In the genomic region with DNA sequence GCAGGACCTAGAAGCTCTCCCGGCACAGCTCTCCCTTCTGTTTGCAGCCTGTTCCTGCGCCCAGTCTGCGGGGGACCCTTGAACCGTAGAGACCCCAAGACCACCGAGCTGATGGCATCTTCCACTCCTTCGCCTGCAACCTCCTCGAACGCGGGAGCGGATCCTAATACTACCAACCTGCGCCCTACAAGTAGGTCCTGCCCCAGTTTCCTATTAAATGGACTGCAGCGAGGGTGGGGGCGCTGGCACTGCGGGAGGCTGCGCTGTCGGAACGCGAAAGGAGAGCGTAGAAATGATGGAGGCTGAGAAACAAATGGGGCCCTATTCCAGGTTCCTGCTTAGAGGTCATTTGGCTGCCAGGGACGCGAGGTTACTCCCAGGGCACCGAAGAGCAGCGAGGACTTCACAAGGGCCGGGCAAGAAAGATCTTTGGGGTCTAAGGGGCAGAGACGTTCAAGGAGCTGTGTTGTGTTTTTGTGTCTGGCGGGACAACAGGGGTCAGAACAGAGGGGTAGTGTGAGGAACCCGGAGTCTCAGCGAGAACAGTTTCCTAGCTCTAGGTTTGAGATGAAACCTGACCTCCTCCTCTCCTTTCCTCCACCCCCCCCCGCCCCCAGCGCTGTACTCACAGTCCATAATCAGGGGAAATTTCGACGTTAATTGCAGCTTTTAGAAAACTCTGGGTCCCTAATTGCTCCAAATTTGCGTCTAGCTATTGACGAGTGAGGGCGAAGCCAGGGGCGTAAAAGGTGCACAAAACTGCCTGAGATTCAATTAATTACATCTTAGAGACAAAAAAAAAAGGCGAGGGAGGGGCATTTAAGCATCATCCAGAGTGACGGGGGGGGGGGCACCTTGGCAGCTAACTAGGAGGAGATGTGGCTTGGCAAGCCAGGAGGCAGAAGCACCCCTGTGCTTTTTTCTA, we compare ENCODE assay signal across 8 mouse cellular contexts. TPM values are rescaled to one million over a fixed set of nuclear protein-coding genes. Genes with fewer than 3 reads are reported as not detected.
DNase-seq lines count a peak whose midpoint lies in the region; ATAC-seq and TF ChIP-seq lines count a peak whose summit lies in the region.

No protein-coding gene starts in this region.

- TF ChIP-seq EP300 in ES-Bruce4 (IDR thresholded peaks at IDR 0.05; ENCODE audit: insufficient read depth, low read depth, low read length), result no peak

- H3K9me3 ChIP-seq in ES-Bruce4 (replicated peaks; ENCODE audit: control insufficient read depth, insufficient read depth, low read length, poor library complexity, severe bottlenecking), result no peaks in the 10 kb centered on the region
- H3K9me3 ChIP-seq in forebrain, embryonic 12.5 days, result no peaks in the 10 kb centered on the region
- H3K9me3 ChIP-seq in limb, embryonic 15.5 days, result no peaks in the 10 kb centered on the region

- peak; percentile 23 for DNase-seq in embryo, embryonic 10.5 days (ENCODE audit: low spot score)
- no peak for DNase-seq in embryo, embryonic 10 days (ENCODE audit: low spot score)
- DNase-seq in c-Kit-positive CD71-positive TER-119-positive erythroid progenitor cells, embryonic 14.5 days (ENCODE audit: low spot score), result no peak
- no peak for DNase-seq in yolk sac, embryonic 10.5 days (ENCODE audit: low spot score)
- DNase-seq in cerebellum, adult 9-10 months, result no peak

- WGBS in forebrain, embryonic 12.5 days, result under 1% methylated on average over 38 of the region's 38 CpGs
- 2% methylated on average over 37 of the region's 38 CpGs for WGBS in limb, embryonic 15.5 days

- H3K27ac ChIP-seq in ES-Bruce4 (ENCODE audit: insufficient read depth, low read length), result no peak overlapping the region
- H3K27ac ChIP-seq in forebrain, embryonic 12.5 days, result peak overlapping the region; percentile 88
- H3K27ac ChIP-seq in limb, embryonic 15.5 days, result no peak overlapping the region

- TF ChIP-seq POLR2A in ES-Bruce4 (IDR thresholded peaks at IDR 0.05; ENCODE audit: insufficient read depth, low read length), result no peak

- H3K36me3 ChIP-seq in ES-Bruce4 (ENCODE audit: control insufficient read depth, insufficient read depth, low read length, poor library complexity, severe bottlenecking), result no peaks in the 10 kb centered on the region
- H3K36me3 ChIP-seq in forebrain, embryonic 12.5 days (replicated peaks), result no peaks in the 10 kb centered on the region
- H3K36me3 ChIP-seq in limb, embryonic 15.5 days, result no peaks in the 10 kb centered on the region

- TF ChIP-seq CTCF in ES-Bruce4 (IDR thresholded peaks at IDR 0.05; ENCODE audit: low read depth, low read length), result no peak

- H3K4me3 ChIP-seq in ES-Bruce4 (ENCODE audit: low read depth, low read length), result peak overlapping the region; percentile 41
- peak overlapping the region; percentile 43 for H3K4me3 ChIP-seq in forebrain, embryonic 12.5 days (replicated peaks)
- H3K4me3 ChIP-seq in limb, embryonic 15.5 days, result peak overlapping the region; percentile 24

- 0 out of 2 replicates have a peak, but pooled peaks have one; percentile 15 for ATAC-seq in forebrain, embryonic 12.5 days (ENCODE audit: low FRiP score)
- no peak for ATAC-seq in limb, embryonic 15.5 days (ENCODE audit: insufficient number of reproducible peaks, low FRiP score, low TSS enrichment, low read depth)

- peak overlapping the region; percentile 60 for H3K4me2 ChIP-seq in forebrain, embryonic 12.5 days
- no peak overlapping the region; the same call in none of the 2 replicates for H3K4me2 ChIP-seq in limb, embryonic 15.5 days

- H3K27me3 ChIP-seq in ES-Bruce4 (ENCODE audit: control insufficient read depth, insufficient read depth, low read length, poor library complexity, severe bottlenecking), result peaks cover 25% of the 10 kb centered on the region
- H3K27me3 ChIP-seq in forebrain, embryonic 12.5 days, result peaks cover 100% of the 10 kb centered on the region
- peaks cover 100% of the 10 kb centered on the region for H3K27me3 ChIP-seq in limb, embryonic 15.5 days

- peak overlapping the region; percentile 22 for H3K9ac ChIP-seq in ES-Bruce4 (ENCODE audit: low read depth, poor library complexity, severe bottlenecking)
- H3K9ac ChIP-seq in forebrain, embryonic 12.5 days, result peak overlapping the region; percentile 68
- H3K9ac ChIP-seq in limb, embryonic 15.5 days, result no peak overlapping the region

- peaks cover 2% of the 10 kb centered on the region for H3K4me1 ChIP-seq in ES-Bruce4 (ENCODE audit: control insufficient read depth, insufficient read depth, low read length)
- peaks cover 79% of the 10 kb centered on the region for H3K4me1 ChIP-seq in forebrain, embryonic 12.5 days
- peaks cover 63% of the 10 kb centered on the region for H3K4me1 ChIP-seq in limb, embryonic 15.5 days

RNA-seq across cellular contexts. Expression of a gene that starts 11.1 kb away (rescaled TPM):
- 4.5 and 7.2 TPM in 2 replicates for polyA plus RNA-seq in ES-Bruce4 (2011; ENCODE audit: insufficient read depth, insufficient read length, low read depth, missing spikeins)
- 24.2 and 28.6 TPM in 2 replicates for polyA plus RNA-seq in forebrain, embryonic 12.5 days (2016; fragmentation: Nextera tagmentation; extraction: Ambion mirVana)
- polyA plus RNA-seq in limb, embryonic 15.5 days (2015; fragmentation: Nextera tagmentation; extraction: Ambion mirVana), result 0.24 and 0.49 TPM in 2 replicates

RNA-seq across cellular contexts. Expression of a gene that starts 55.4 kb away (rescaled TPM):
- polyA plus RNA-seq in ES-Bruce4 (2011; ENCODE audit: insufficient read depth, insufficient read length, low read depth, missing spikeins), result 0.79 and 2.6 TPM in 2 replicates
- polyA plus RNA-seq in forebrain, embryonic 12.5 days (2016; fragmentation: Nextera tagmentation; extraction: Ambion mirVana), result 1.3 and 1.4 TPM in 2 replicates
- 2.2 and 2.7 TPM in 2 replicates for polyA plus RNA-seq in limb, embryonic 15.5 days (2015; fragmentation: Nextera tagmentation; extraction: Ambion mirVana)
